Mouse (Mus musculus) brain, embryonic 14.5 days (tissue): ENCODE data around the gene Peli2.

ENCODE experiments used
- CTCF ChIP-seq: fragments of 200-500 bp; IDR thresholded peaks from 2 replicates; pipeline ENCODE4 v1.5.1; 2012; ENCODE audit warnings: inconsistent platforms, mild to moderate bottlenecking, moderate library complexity, borderline replicate concordance; ENCODE audit not compliant: insufficient read depth, insufficient read length; ENCODE audit errors: extremely low read depth
- POLR2A ChIP-seq: fragments of 200-500 bp; IDR thresholded peaks from 2 replicates; pipeline ENCODE4 v1.6.1; 2012; ENCODE audit warnings: mild to moderate bottlenecking, inconsistent platforms, borderline replicate concordance; ENCODE audit not compliant: poor library complexity, insufficient read depth, insufficient read length, severe bottlenecking; ENCODE audit errors: extremely low read depth

DNA sequence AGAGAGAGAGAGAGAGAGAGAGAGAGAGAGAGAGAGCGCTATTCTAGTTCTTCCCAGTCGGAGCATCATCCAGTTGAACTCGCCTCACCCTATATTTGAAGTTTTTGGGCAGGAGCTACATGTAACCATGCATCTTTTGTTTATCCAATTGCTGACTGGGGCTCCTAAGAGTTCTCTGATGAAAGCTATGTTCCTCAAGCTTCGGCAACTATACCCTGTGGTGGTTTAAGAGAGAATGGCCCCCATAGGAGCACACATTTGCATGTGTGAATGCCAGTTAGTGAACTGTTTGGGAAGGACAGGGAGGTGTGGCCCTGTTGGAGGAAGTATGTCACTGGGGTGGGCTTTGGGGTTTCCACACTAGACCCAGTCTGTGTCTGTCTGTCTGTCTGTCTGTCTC lies 142.5 kb downstream of the Peli2 start:
- TF ChIP-seq CTCF (no peak), POLR2A (no peak)
